Mouse (Mus musculus) heart, postnatal 0 days (tissue): ENCODE measurements at regions not wholly inside any gene's neighbourhood (a gene's known extent, or its start where the extent isn't known, plus 50 kb on each side); places are given as distances from the start of the nearest gene placed in this dataset.

Experiments
- ATAC-seq: fragments of 200-750 bp; cut with Nextera tagmentation; 2 replicates; pipeline ENCODE4 v1.8.0; 2017; ENCODE audit warnings: low read depth, moderate number of reproducible peaks, moderate library complexity; ENCODE audit not compliant: insufficient read depth
- DNase-seq: peaks from one replicate; pipeline ENCODE4 v3.0.0-alpha.2; 2016; ENCODE audit warnings: low spot score
- H3K27ac ChIP-seq: fragments of 300-500 bp; sonication (generic); 2 replicates; pipeline ENCODE4 v1.5.1; 2014; ENCODE audit warnings: low read depth, mild to moderate bottlenecking
- H3K27me3 ChIP-seq: fragments of 300-500 bp; sonication (generic); 2 replicates; pipeline ENCODE4 v1.6.1; 2014; ENCODE audit warnings: low read length, mixed read lengths; ENCODE audit not compliant: control insufficient read depth, insufficient read depth
- H3K36me3 ChIP-seq: fragments of 300-500 bp; sonication (generic); replicated peaks from 2 replicates; pipeline ENCODE4 v1.6.1; 2014; ENCODE audit warnings: low read length, mixed read lengths; ENCODE audit not compliant: control insufficient read depth, insufficient read depth
- H3K4me1 ChIP-seq: fragments of 300-500 bp; sonication (generic); 2 replicates; pipeline ENCODE4 v1.6.1; 2014; ENCODE audit warnings: antibody characterized with exemption; ENCODE audit not compliant: control insufficient read depth, insufficient read depth
- H3K4me2 ChIP-seq: fragments of 300-500 bp; sonication (generic); 2 replicates; pipeline ENCODE4 v1.6.1; 2014; ENCODE audit warnings: low read depth, mild to moderate bottlenecking, low read length, moderate library complexity
- H3K4me3 ChIP-seq: fragments of 300-500 bp; sonication (generic); 2 replicates; pipeline ENCODE4 v1.5.1; 2014; ENCODE audit warnings: low read depth, low read length
- H3K9ac ChIP-seq: fragments of 300-500 bp; sonication (generic); replicated peaks from 2 replicates; pipeline ENCODE4 v1.6.1; 2014; ENCODE audit warnings: low read depth, low read length, mixed read lengths
- H3K9me3 ChIP-seq: fragments of 300-500 bp; sonication (generic); replicated peaks from 2 replicates; pipeline ENCODE4 v1.6.1; 2016; ENCODE audit warnings: low read length; ENCODE audit not compliant: control insufficient read depth
- CTCF ChIP-seq: IDR thresholded peaks from 2 replicates; pipeline ENCODE4 v1.5.1; 2016; ENCODE audit warnings: antibody characterized with exemption, control low read depth, low read depth
- EP300 ChIP-seq: IDR thresholded peaks from 2 replicates; pipeline ENCODE4 v1.6.1; 2016; ENCODE audit warnings: antibody characterized with exemption, low read depth
- WGBS: fragments of 180-500 bp; shearing (Covaris S2); extraction: QIAGEN DNeasy Blood & Tissue Kit; methylation state at CpG from one replicate; pipeline ENCODE4 v1.1.7; 2014; 5-methylcytosine and 5-hydroxymethylcytosine counted together

DNA sequence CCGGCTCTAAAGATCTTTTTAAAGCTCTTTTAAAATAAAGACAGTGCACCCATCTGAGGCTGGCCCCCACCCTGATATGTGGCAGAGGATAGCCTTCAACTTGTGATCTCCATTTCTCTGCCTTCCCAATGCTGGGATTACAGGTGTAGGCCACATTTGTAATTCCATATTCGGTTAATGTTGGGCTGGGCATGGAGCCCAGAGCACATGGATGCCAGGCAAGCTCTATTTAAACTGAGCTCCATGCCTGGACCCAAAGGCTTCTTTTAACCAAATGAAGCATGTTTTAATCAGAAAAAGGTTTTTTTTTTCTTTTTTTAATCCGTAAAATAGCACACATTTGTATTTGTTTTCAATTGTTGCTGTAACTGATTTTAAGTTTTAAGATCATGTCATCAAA is 82.2 kb upstream of the Eif4g2 start:
- 0 out of 2 replicates have a peak, but pooled peaks cover 5% of the 10 kb centered on the region for H3K9me3 ChIP-seq
- ATAC-seq: no peak
- H3K4me1 ChIP-seq: no peaks in the 10 kb centered on the region

GRCm38 (mm10) chr7:111164276-111164675 is 81.4 kb upstream of the Eif4g2 start:
- Histone ChIP-seq H3K4me3 (no peak overlapping the region), H3K4me2 (no peak overlapping the region), H3K4me1 (peaks cover 6% of the 10 kb centered on the region; the same call in 1 of the 2 replicates), H3K27ac (no peak overlapping the region), H3K9me3 (0 out of 2 replicates have a peak, but pooled peaks cover 5% of the 10 kb centered on the region), H3K27me3 (no peaks in the 10 kb centered on the region), H3K36me3 (no peaks in the 10 kb centered on the region), H3K9ac (no peak overlapping the region)
- ATAC-seq: no peak
- 60% methylated on average over 3 of the region's 3 CpGs for WGBS
- TF ChIP-seq EP300 (no peak), CTCF (no peak)
- no peak for DNase-seq

More for the DNA sequence above, 82.2 kb upstream of the Eif4g2 start:
- no peaks in the 10 kb centered on the region for H3K36me3 ChIP-seq
- 79% methylated on average over 3 of the region's 3 CpGs for WGBS
- H3K4me2 ChIP-seq: no peak overlapping the region
- H3K27me3 ChIP-seq: no peaks in the 10 kb centered on the region
- no peak for TF ChIP-seq CTCF
- no peak for TF ChIP-seq EP300
- no peak for DNase-seq
- H3K4me3 ChIP-seq: no peak overlapping the region
- no peak overlapping the region for H3K9ac ChIP-seq
- H3K27ac ChIP-seq: no peak overlapping the region

- H3K27ac ChIP-seq: no peak overlapping the region
- H3K27me3 ChIP-seq: no peaks in the 10 kb centered on the region
- H3K4me3 ChIP-seq: no peak overlapping the region
- H3K36me3 ChIP-seq: no peaks in the 10 kb centered on the region
- no peak overlapping the region for H3K4me2 ChIP-seq
- TF ChIP-seq CTCF: peak; percentile 30
- TF ChIP-seq EP300: no peak
- peaks cover 8% of the 10 kb centered on the region; the same call in 1 of the 2 replicates for H3K4me1 ChIP-seq
- H3K9ac ChIP-seq: no peak overlapping the region
- H3K9me3 ChIP-seq: 0 out of 2 replicates have a peak, but pooled peaks cover 5% of the 10 kb centered on the region
- WGBS: 32% methylated on average over 3 of the region's 3 CpGs
- ATAC-seq (no peak), DNase-seq (no peak)
Observed at GRCm38 (mm10) chr7:111163861-111164260, 81.0 kb upstream of the Eif4g2 start.

DNA sequence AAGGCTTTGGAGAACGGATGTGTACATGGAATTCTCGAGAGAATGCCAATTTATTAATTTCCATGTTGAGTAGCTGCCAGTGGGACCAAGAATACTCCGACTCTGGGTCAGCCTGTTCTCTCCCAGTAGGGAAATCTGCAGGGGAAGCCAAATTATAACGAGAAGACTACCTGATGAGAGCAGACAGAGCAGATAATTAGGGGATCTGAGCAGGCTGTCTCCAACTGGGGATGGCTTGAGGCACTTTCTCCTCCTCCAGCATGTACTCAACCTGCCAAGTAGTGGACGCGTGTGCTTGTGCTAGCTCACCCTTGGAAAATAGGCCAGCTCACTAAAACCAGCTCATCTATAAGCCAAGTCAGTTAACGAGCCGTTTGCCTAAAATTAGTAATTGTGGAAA is 80.5 kb upstream of the Eif4g2 start:
- Histone ChIP-seq H3K4me2 (no peak overlapping the region), H3K9me3 (0 out of 2 replicates have a peak, but pooled peaks cover 5% of the 10 kb centered on the region), H3K9ac (no peak overlapping the region), H3K36me3 (no peaks in the 10 kb centered on the region), H3K4me1 (peaks cover 9% of the 10 kb centered on the region; the same call in 1 of the 2 replicates), H3K27me3 (no peaks in the 10 kb centered on the region), H3K4me3 (no peak overlapping the region), H3K27ac (no peak overlapping the region)
- WGBS: 80% methylated on average over 8 of the region's 8 CpGs
- ATAC-seq (no peak), DNase-seq (no peak)
- no peak for TF ChIP-seq EP300
- TF ChIP-seq CTCF: no peak

GRCm38 (mm10) chr7:111158791-111159286 is 76.0 kb upstream of the Eif4g2 start:
- DNase-seq (no peak), ATAC-seq (no peak)
- WGBS: 63% methylated on average over 6 of the region's 6 CpGs
- no peak overlapping the region for H3K4me3 ChIP-seq
- TF ChIP-seq EP300 (no peak), CTCF (no peak)
- no peaks in the 10 kb centered on the region for H3K27me3 ChIP-seq
- 0 out of 2 replicates have a peak, but pooled peaks cover 5% of the 10 kb centered on the region for H3K9me3 ChIP-seq
- H3K4me2 ChIP-seq: no peak overlapping the region
- H3K27ac ChIP-seq: peak overlapping the region; percentile 22; the same call in 1 of the 2 replicates
- no peaks in the 10 kb centered on the region for H3K36me3 ChIP-seq
- peaks cover 37% of the 10 kb centered on the region for H3K4me1 ChIP-seq
- H3K9ac ChIP-seq: no peak overlapping the region
